Mouse (Mus musculus): ENCODE data around the gene Dnajb8. TPM values are rescaled to one million over a fixed set of nuclear protein-coding genes. Genes with fewer than 3 reads are reported as not detected.
A peak's percentile ranks its signal among the peaks of the same experiment; 100 is the strongest.

The Dnajb8 gene
- polyA plus RNA-seq, 1 experiment from 2014 or later = not detected

- H3K4me3 ChIP-seq (ENCODE audit: control insufficient read depth in 1 of 2, insufficient read depth in 1 of 2, low read depth in 1 of 2, low read length in 2 of 2) = no peak overlapping the region
- no peaks in the 10 kb centered on the region for H3K9me3 ChIP-seq (ENCODE audit: control insufficient read depth, low read length)
- H3K27ac ChIP-seq (replicated peaks in 1 of 2; ENCODE audit: control insufficient read depth in 1 of 2, insufficient read depth in 1 of 2, low read depth in 2 of 2, low read length in 2 of 2) = no peak overlapping the region
- H3K4me1 ChIP-seq (ENCODE audit: control insufficient read depth in 2 of 2, insufficient read depth in 2 of 2, low read length in 2 of 2) = peaks cover 11 to 15% of the 10 kb centered on the region in 2 experiments
- H3K9ac ChIP-seq (ENCODE audit: low read length) = 0 out of 2 replicates have a peak overlapping the region, but pooled peaks have one; percentile 54
- no peak for ATAC-seq (ENCODE audit: insufficient number of reproducible peaks, insufficient read depth, low FRiP score, low read depth)
- WGBS = 35% methylated on average over 8 of the region's 8 CpGs
- no peaks in the 10 kb centered on the region for H3K36me3 ChIP-seq (ENCODE audit: control insufficient read depth, insufficient read depth, low read length)
- H3K4me2 ChIP-seq (ENCODE audit: low read length) = no peak overlapping the region
- peaks cover 28% of the 10 kb centered on the region for H3K27me3 ChIP-seq (ENCODE audit: control insufficient read depth, insufficient read depth, low read length)
Observed at GRCm38 (mm10) chr6:88235461-88235860, 13.4 kb downstream of the Dnajb8 start.

- 3% methylated on average over 17 of the region's 17 CpGs for WGBS
- H3K36me3 ChIP-seq (ENCODE audit: control insufficient read depth, insufficient read depth, low read length) = no peaks in the 10 kb centered on the region
- H3K4me1 ChIP-seq (ENCODE audit: control insufficient read depth in 2 of 2, insufficient read depth in 2 of 2, low read length in 2 of 2) = peaks cover 11 to 15% of the 10 kb centered on the region in 2 experiments
- H3K9ac ChIP-seq (ENCODE audit: low read length) = peak overlapping the region; percentile 54; the same call in 1 of the 2 replicates
- peak overlapping the region; percentile 57 for H3K4me2 ChIP-seq (ENCODE audit: low read length)
- H3K27me3 ChIP-seq (ENCODE audit: control insufficient read depth, insufficient read depth, low read length) = peaks cover 28% of the 10 kb centered on the region
- ATAC-seq (ENCODE audit: insufficient number of reproducible peaks, insufficient read depth, low FRiP score, low read depth) = no peak
- H3K4me3 ChIP-seq (ENCODE audit: control insufficient read depth in 1 of 2, insufficient read depth in 1 of 2, low read depth in 1 of 2, low read length in 2 of 2) = no peak overlapping the region
- H3K9me3 ChIP-seq (ENCODE audit: control insufficient read depth, low read length) = no peaks in the 10 kb centered on the region
- no peak overlapping the region for H3K27ac ChIP-seq (replicated peaks in 1 of 2; ENCODE audit: control insufficient read depth in 1 of 2, insufficient read depth in 1 of 2, low read depth in 2 of 2, low read length in 2 of 2)
Observed at GRCm38 (mm10) chr6:88235983-88236382, 13.9 kb downstream of the Dnajb8 start.

- Histone ChIP-seq H3K4me1 (ENCODE audit: control insufficient read depth in 2 of 2, insufficient read depth in 2 of 2, low read length in 2 of 2) (peaks cover 11 to 15% of the 10 kb centered on the region in 2 experiments), H3K36me3 (ENCODE audit: control insufficient read depth, insufficient read depth, low read length) (no peaks in the 10 kb centered on the region), H3K27ac (replicated peaks in 1 of 2; ENCODE audit: control insufficient read depth in 1 of 2, insufficient read depth in 1 of 2, low read depth in 2 of 2, low read length in 2 of 2) (no peak overlapping the region), H3K4me2 (ENCODE audit: low read length) (peak overlapping the region; percentile 57), H3K9ac (ENCODE audit: low read length) (0 out of 2 replicates have a peak overlapping the region, but pooled peaks have one; percentile 54), H3K27me3 (ENCODE audit: control insufficient read depth, insufficient read depth, low read length) (peaks cover 28% of the 10 kb centered on the region), H3K9me3 (ENCODE audit: control insufficient read depth, low read length) (no peaks in the 10 kb centered on the region), H3K4me3 (ENCODE audit: control insufficient read depth in 1 of 2, insufficient read depth in 1 of 2, low read depth in 1 of 2, low read length in 2 of 2) (no peak overlapping the region)
- no peak for ATAC-seq (ENCODE audit: insufficient number of reproducible peaks, insufficient read depth, low FRiP score, low read depth)
- WGBS = 10% methylated on average over 7 of the region's 7 CpGs
Observed at GRCm38 (mm10) chr6:88236513-88236912, 14.4 kb downstream of the Dnajb8 start.

GRCm38 (mm10) chr6:88242604-88243003, 20.5 kb downstream of the Dnajb8 start:
- ATAC-seq (ENCODE audit: insufficient number of reproducible peaks, insufficient read depth, low FRiP score, low read depth) = peak; percentile 52
- WGBS = 1% methylated on average over 15 of the region's 15 CpGs
- H3K27me3 ChIP-seq (ENCODE audit: control insufficient read depth, insufficient read depth, low read length) = peaks cover 17% of the 10 kb centered on the region

GRCm38 (mm10) chr6:88249231-88249630, 27.2 kb downstream of the Dnajb8 start:
- Histone ChIP-seq H3K9me3 (ENCODE audit: control insufficient read depth, low read length) (no peaks in the 10 kb centered on the region), H3K27me3 (ENCODE audit: control insufficient read depth, insufficient read depth, low read length) (0 out of 2 replicates have a peak, but pooled peaks cover 4% of the 10 kb centered on the region), H3K4me1 (ENCODE audit: control insufficient read depth in 2 of 2, insufficient read depth in 2 of 2, low read length in 2 of 2) (peaks cover 7 to 12% of the 10 kb centered on the region in 2 experiments; a peak in 2 of 4 replicates), H3K36me3 (ENCODE audit: control insufficient read depth, insufficient read depth, low read length) (no peaks in the 10 kb centered on the region), H3K27ac (replicated peaks in 1 of 2; ENCODE audit: control insufficient read depth in 1 of 2, insufficient read depth in 1 of 2, low read depth in 2 of 2, low read length in 2 of 2) (no peak overlapping the region), H3K9ac (ENCODE audit: low read length) (no peak overlapping the region), H3K4me2 (ENCODE audit: low read length) (no peak overlapping the region), H3K4me3 (ENCODE audit: control insufficient read depth in 1 of 2, insufficient read depth in 1 of 2, low read depth in 1 of 2, low read length in 2 of 2) (no peak overlapping the region)
- ATAC-seq (ENCODE audit: insufficient number of reproducible peaks, insufficient read depth, low FRiP score, low read depth) = no peak
- WGBS = 88% methylated on average over 1 of the region's 1 CpGs

More at GRCm38 (mm10) chr6:88242604-88243003, 20.5 kb downstream of the Dnajb8 start:
- Histone ChIP-seq H3K4me2 (ENCODE audit: low read length) (0 out of 2 replicates have a peak overlapping the region, but pooled peaks have one; percentile 16), H3K4me3 (ENCODE audit: control insufficient read depth in 1 of 2, insufficient read depth in 1 of 2, low read depth in 1 of 2, low read length in 2 of 2) (no peak overlapping the region), H3K4me1 (ENCODE audit: control insufficient read depth in 2 of 2, insufficient read depth in 2 of 2, low read length in 2 of 2) (peaks cover 0 to 3% of the 10 kb centered on the region in 2 experiments; a peak in 1 of 4 replicates), H3K9me3 (ENCODE audit: control insufficient read depth, low read length) (no peaks in the 10 kb centered on the region), H3K9ac (ENCODE audit: low read length) (no peak overlapping the region), H3K36me3 (ENCODE audit: control insufficient read depth, insufficient read depth, low read length) (no peaks in the 10 kb centered on the region), H3K27ac (replicated peaks in 1 of 2; ENCODE audit: control insufficient read depth in 1 of 2, insufficient read depth in 1 of 2, low read depth in 2 of 2, low read length in 2 of 2) (no peak overlapping the region)

DNA sequence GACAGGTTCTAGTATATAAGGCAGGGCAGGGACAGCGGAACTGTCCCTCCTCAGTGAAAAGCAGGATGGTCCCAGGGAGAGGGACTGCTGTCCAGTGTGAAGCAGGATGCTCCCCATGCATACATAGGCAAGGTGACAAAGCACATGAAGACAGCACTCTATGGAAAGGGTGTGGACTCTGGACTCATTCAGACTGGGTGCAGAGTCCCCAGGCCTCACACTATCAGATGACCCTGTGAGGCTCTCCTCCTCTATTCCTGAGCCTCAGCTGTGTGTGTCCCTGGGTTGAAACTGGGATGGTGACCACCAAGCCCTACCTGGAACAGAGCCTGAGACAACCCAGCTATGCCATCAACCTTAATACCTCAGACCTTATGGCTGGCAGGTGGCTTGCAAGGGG, 29.3 kb downstream of the Dnajb8 start:
- Histone ChIP-seq H3K9me3 (ENCODE audit: control insufficient read depth, low read length) (no peaks in the 10 kb centered on the region), H3K4me2 (ENCODE audit: low read length) (no peak overlapping the region), H3K9ac (ENCODE audit: low read length) (no peak overlapping the region), H3K4me3 (ENCODE audit: control insufficient read depth in 1 of 2, insufficient read depth in 1 of 2, low read depth in 1 of 2, low read length in 2 of 2) (no peak overlapping the region), H3K27me3 (ENCODE audit: control insufficient read depth, insufficient read depth, low read length) (0 out of 2 replicates have a peak, but pooled peaks cover 4% of the 10 kb centered on the region), H3K27ac (replicated peaks in 1 of 2; ENCODE audit: control insufficient read depth in 1 of 2, insufficient read depth in 1 of 2, low read depth in 2 of 2, low read length in 2 of 2) (no peak overlapping the region), H3K36me3 (ENCODE audit: control insufficient read depth, insufficient read depth, low read length) (no peaks in the 10 kb centered on the region), H3K4me1 (ENCODE audit: control insufficient read depth in 2 of 2, insufficient read depth in 2 of 2, low read length in 2 of 2) (peaks cover 15 to 24% of the 10 kb centered on the region in 2 experiments; a peak in 3 of 4 replicates)
- ATAC-seq (ENCODE audit: insufficient number of reproducible peaks, insufficient read depth, low FRiP score, low read depth) = no peak
- WGBS = 92% methylated on average over 1 of the region's 1 CpGs

GRCm38 (mm10) chr6:88251798-88252478, 29.9 kb downstream of the Dnajb8 start:
- H3K4me2 ChIP-seq (ENCODE audit: low read length) = no peak overlapping the region
- peaks cover 16 to 29% of the 10 kb centered on the region in 2 experiments; a peak in 3 of 4 replicates for H3K4me1 ChIP-seq (ENCODE audit: control insufficient read depth in 2 of 2, insufficient read depth in 2 of 2, low read length in 2 of 2)
- no peaks in the 10 kb centered on the region for H3K9me3 ChIP-seq (ENCODE audit: control insufficient read depth, low read length)
- no peaks in the 10 kb centered on the region for H3K36me3 ChIP-seq (ENCODE audit: control insufficient read depth, insufficient read depth, low read length)
- 0 out of 2 replicates have a peak, but pooled peaks cover 4% of the 10 kb centered on the region for H3K27me3 ChIP-seq (ENCODE audit: control insufficient read depth, insufficient read depth, low read length)
- ATAC-seq (ENCODE audit: insufficient number of reproducible peaks, insufficient read depth, low FRiP score, low read depth) = no peak
- no peak overlapping the region for H3K4me3 ChIP-seq (ENCODE audit: control insufficient read depth in 1 of 2, insufficient read depth in 1 of 2, low read depth in 1 of 2, low read length in 2 of 2)
- no peak overlapping the region for H3K9ac ChIP-seq (ENCODE audit: low read length)
- no peak overlapping the region for H3K27ac ChIP-seq (replicated peaks in 1 of 2; ENCODE audit: control insufficient read depth in 1 of 2, insufficient read depth in 1 of 2, low read depth in 2 of 2, low read length in 2 of 2)
- WGBS = 58% methylated on average over 7 of the region's 7 CpGs
